Mouse (Mus musculus) hindbrain, embryonic 14.5 days (tissue): ENCODE results near the gene Syvn1. TPM values are rescaled to one million over a fixed set of nuclear protein-coding genes. Genes with fewer than 3 reads are reported as not detected.

Source experiments
- ATAC-seq: fragments of 200-750 bp; cut with Nextera tagmentation; 2 replicates; pipeline ENCODE4 v1.8.0; 2017; ENCODE audit warnings: moderate number of reproducible peaks, mild to moderate bottlenecking, moderate TSS enrichment, moderate library complexity; ENCODE audit not compliant: low FRiP score
- DNase-seq: peaks from one replicate; pipeline ENCODE4 v3.0.0-alpha.2; 2015; ENCODE audit warnings: low spot score
- H3K27ac ChIP-seq: fragments of 300-500 bp; sonication (generic); 2 replicates; pipeline ENCODE4 v1.5.1; 2014; ENCODE audit warnings: mild to moderate bottlenecking, moderate library complexity
- H3K27me3 ChIP-seq: fragments of 300-500 bp; sonication (generic); 2 replicates; pipeline ENCODE4 v1.6.1; 2014; ENCODE audit warnings: mild to moderate bottlenecking, low read length, mixed read lengths; ENCODE audit not compliant: control insufficient read depth, insufficient read depth
- H3K36me3 ChIP-seq: fragments of 300-500 bp; sonication (generic); replicated peaks from 2 replicates; pipeline ENCODE4 v1.6.1; 2014; ENCODE audit not compliant: control insufficient read depth, insufficient read depth
- H3K4me1 ChIP-seq: fragments of 300-500 bp; sonication (generic); replicated peaks from 2 replicates; pipeline ENCODE4 v1.6.1; 2014; ENCODE audit warnings: antibody characterized with exemption, low read length, mixed read lengths; ENCODE audit not compliant: control insufficient read depth, insufficient read depth
- H3K4me2 ChIP-seq: fragments of 300-500 bp; sonication (generic); replicated peaks from 2 replicates; pipeline ENCODE4 v1.6.1; 2014; ENCODE audit warnings: mild to moderate bottlenecking, moderate library complexity
- H3K4me3 ChIP-seq: fragments of 300-500 bp; sonication (generic); replicated peaks from 2 replicates; pipeline ENCODE4 v1.5.1; 2014; ENCODE audit warnings: mild to moderate bottlenecking, low read length
- H3K9ac ChIP-seq: fragments of 300-500 bp; sonication (generic); 2 replicates; pipeline ENCODE4 v1.6.1; 2014
- H3K9me3 ChIP-seq: fragments of 300-500 bp; sonication (generic); 2 replicates; pipeline ENCODE4 v1.6.1; 2016; ENCODE audit warnings: low read length; ENCODE audit not compliant: control insufficient read depth
- whole genome bisulfite sequencing: fragments of 180-500 bp; shearing (Covaris S2); extraction: QIAGEN DNeasy Blood & Tissue Kit; methylation state at CpG from one replicate; pipeline ENCODE4 v1.1.7; 2014; 5-methylcytosine and 5-hydroxymethylcytosine counted together
- polyA plus RNA-seq: library from polyadenylated mRNA; unstranded; fragments of >200 nt; fragmentation: Nextera tagmentation; extraction: Ambion mirVana; gene quantifications from 2 replicates; pipeline ENCODE4 v1.2.1, GENCODE M21; 2014

The Syvn1 gene
- polyA plus RNA-seq, 1 experiment from 2014 or later: 28.7 TPM

- Histone ChIP-seq H3K4me2 (peak within 1 kb of the TSS; percentile 87), H3K9me3 (no peaks in the 10 kb centered on the region), H3K9ac (peak within 1 kb of the TSS; percentile 72), H3K27ac (peak within 1 kb of the TSS; percentile 82), H3K36me3 (peaks cover 49% of the 10 kb centered on the region), H3K4me1 (peaks cover 8% of the 10 kb centered on the region), H3K27me3 (no peaks in the 10 kb centered on the region), H3K4me3 (peak within 1 kb of the TSS; percentile 63)
- whole genome bisulfite sequencing: 1% methylated on average over 33 of the region's 33 CpGs
- DNase-seq (peak; percentile 90), ATAC-seq (peak; percentile 90)
Observed at GRCm38 (mm10) chr19:6076564-6077393, 30.4 kb downstream of the Syvn1 start, which contains the start of gene Vps51. Gene Vps51 (minus strand): TSS chr19:6077231.

- no peak within 1 kb of the TSS for H3K4me2 ChIP-seq
- no peak within 1 kb of the TSS for H3K9ac ChIP-seq
- no peaks in the 10 kb centered on the region for H3K9me3 ChIP-seq
- WGBS: 97% methylated on average over 12 of the region's 12 CpGs
- no peak within 1 kb of the TSS for H3K4me3 ChIP-seq
- H3K4me1 ChIP-seq: peaks cover 19% of the 10 kb centered on the region
- DNase-seq (no peak), ATAC-seq (no peak)
- H3K36me3 ChIP-seq: peaks cover 42% of the 10 kb centered on the region
- H3K27ac ChIP-seq: no peak within 1 kb of the TSS
- no peaks in the 10 kb centered on the region for H3K27me3 ChIP-seq
Observed at GRCm38 (mm10) chr19:6079983-6080480, 33.7 kb downstream of the Syvn1 start, which contains the start of gene Tmem262. Gene Tmem262 (plus strand): TSS chr19:6080033.

DNA sequence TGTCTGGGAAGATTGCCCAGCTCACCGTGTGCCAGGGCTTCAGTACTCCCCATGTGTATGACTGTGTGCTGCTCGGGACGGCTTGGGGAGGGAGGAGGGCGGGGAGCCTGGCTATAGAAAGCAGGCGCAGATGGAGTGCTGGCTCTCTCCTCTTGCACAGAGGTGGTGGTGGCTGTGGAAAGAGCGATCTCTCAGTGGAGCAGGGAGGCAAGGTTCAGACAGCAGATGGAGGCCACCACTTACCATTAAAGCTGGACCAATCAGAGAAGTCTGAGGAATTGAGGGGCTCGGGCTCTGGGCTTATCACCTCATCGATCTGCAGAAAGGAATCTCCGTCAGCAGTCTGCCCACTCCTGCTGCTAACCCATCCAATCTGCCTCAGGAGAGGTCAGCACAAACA lies 35.8 kb downstream of the Syvn1 start, which contains the start of gene Gm28374:
Gene Gm28374, minus strand, starts transcription at position 101 of the 400 bp plus-strand sequence.
- Histone ChIP-seq H3K9ac (no peak within 1 kb of the TSS), H3K27me3 (no peaks in the 10 kb centered on the region), H3K4me1 (peaks cover 14% of the 10 kb centered on the region), H3K36me3 (peaks cover 37% of the 10 kb centered on the region), H3K9me3 (no peaks in the 10 kb centered on the region), H3K4me3 (no peak within 1 kb of the TSS), H3K4me2 (no peak within 1 kb of the TSS), H3K27ac (no peak within 1 kb of the TSS)
- DNase-seq: no peak
- WGBS: 91% methylated on average over 9 of the region's 9 CpGs
- ATAC-seq: no peak

DNA sequence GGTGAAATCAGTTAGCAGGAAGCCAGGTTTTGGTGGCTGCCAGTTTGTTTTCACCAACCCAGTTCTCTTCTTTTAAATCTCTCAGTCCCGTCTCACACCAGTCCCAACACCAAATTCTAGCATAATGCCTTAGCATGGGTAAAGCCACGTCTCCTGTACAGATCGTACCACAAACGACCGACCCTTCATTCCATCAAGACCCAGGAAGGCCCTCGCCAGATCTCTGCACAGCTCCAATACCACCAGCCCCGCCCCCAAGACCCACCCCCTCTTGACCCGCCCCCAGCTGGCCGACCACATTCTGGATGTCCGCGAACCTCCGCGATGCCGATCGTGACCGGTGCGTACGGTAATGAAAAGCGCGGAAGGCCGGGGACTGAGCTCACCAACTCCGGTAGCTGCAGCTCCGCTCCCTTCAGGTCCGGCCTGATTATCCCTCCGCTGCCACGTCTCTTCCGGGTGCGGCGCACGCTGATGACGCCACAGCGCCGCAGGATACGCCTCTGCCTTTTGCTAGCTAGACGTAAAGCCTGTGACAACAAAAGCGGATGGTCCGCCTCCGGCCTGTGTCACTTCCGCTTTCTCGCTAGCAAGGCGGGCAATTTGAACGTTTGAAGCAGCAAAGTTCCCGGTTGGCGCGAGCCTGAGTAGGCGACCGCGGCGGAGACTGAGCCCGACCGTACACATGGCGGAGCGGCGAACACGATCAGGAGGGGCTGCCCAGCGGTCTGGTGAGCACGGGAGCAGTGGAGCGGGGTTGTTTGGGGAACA lies 38.3 kb downstream of the Syvn1 start, which contains the start of the genes Zfpl1 and Cdca5:
Gene Zfpl1, minus strand, starts transcription at position 479 of the 771 bp plus-strand sequence.
Gene Cdca5, plus strand, starts transcription at position 506 of the 771 bp plus-strand sequence.
- peak within 1 kb of the TSS; percentile 68 for H3K9ac ChIP-seq
- peaks cover 29% of the 10 kb centered on the region for H3K36me3 ChIP-seq
- H3K9me3 ChIP-seq: no peaks in the 10 kb centered on the region
- H3K4me1 ChIP-seq: peaks cover 14% of the 10 kb centered on the region
- H3K4me2 ChIP-seq: peak within 1 kb of the TSS; percentile 92
- no peaks in the 10 kb centered on the region for H3K27me3 ChIP-seq
- H3K27ac ChIP-seq: peak within 1 kb of the TSS; percentile 26; the same call in 1 of the 2 replicates
- peak within 1 kb of the TSS; percentile 47 for H3K4me3 ChIP-seq
- WGBS: under 1% methylated on average over 58 of the region's 58 CpGs
- DNase-seq (peak; percentile 100), ATAC-seq (peak; percentile 91)

- Histone ChIP-seq H3K27ac (no peak overlapping the region), H3K4me3 (peak overlapping the region; percentile 47), H3K4me2 (peak overlapping the region; percentile 92), H3K36me3 (peaks cover 25% of the 10 kb centered on the region), H3K9me3 (no peaks in the 10 kb centered on the region), H3K4me1 (peaks cover 14% of the 10 kb centered on the region), H3K27me3 (no peaks in the 10 kb centered on the region), H3K9ac (no peak overlapping the region; the same call in 1 of the 2 replicates)
- DNase-seq (peak; percentile 62), ATAC-seq (peak; percentile 71)
- WGBS: 0% methylated on average over 17 of the region's 17 CpGs
Observed at GRCm38 (mm10) chr19:6085417-6085879, 39.1 kb downstream of the Syvn1 start.

DNA sequence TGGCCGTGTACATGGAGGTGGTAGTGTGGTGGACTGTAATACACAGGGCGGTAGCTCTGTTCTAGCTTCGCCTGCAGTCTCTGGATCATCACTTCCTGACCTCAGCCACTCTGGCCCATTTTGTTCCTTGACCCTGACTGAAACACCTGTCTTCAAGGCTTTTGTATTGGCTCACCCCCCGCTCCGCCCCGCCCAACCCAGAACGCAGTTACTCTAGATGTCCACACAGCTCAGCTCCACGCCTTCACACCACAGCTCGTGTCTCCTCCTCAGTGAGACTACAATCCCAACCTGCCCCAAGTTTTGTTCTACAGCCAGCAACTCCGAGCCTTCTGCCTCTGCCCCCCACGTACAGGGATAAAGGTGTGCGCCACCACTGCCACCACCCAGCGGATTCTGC lies 42.5 kb downstream of the Syvn1 start:
- peaks cover 9% of the 10 kb centered on the region for H3K4me1 ChIP-seq
- no peak for DNase-seq
- H3K36me3 ChIP-seq: peaks cover 7% of the 10 kb centered on the region; the same call in 1 of the 2 replicates
- no peaks in the 10 kb centered on the region for H3K27me3 ChIP-seq
- no peak overlapping the region for H3K27ac ChIP-seq
- no peaks in the 10 kb centered on the region for H3K9me3 ChIP-seq
- no peak for ATAC-seq
- H3K9ac ChIP-seq: no peak overlapping the region
- 96% methylated on average over 13 of the region's 13 CpGs for WGBS
- H3K4me3 ChIP-seq: no peak overlapping the region
- no peak overlapping the region for H3K4me2 ChIP-seq

GRCm38 (mm10) chr19:6094119-6094518 lies 47.7 kb downstream of the Syvn1 start, which contains the start of gene AC131692.1:
Gene AC131692.1 (plus strand): TSS chr19:6094419.
- no peaks in the 10 kb centered on the region for H3K4me1 ChIP-seq
- H3K4me2 ChIP-seq: no peak within 1 kb of the TSS
- H3K27me3 ChIP-seq: no peaks in the 10 kb centered on the region
- no peak within 1 kb of the TSS for H3K4me3 ChIP-seq
- no peaks in the 10 kb centered on the region for H3K9me3 ChIP-seq
- no peak within 1 kb of the TSS for H3K9ac ChIP-seq
- ATAC-seq: no peak
- WGBS: 91% methylated on average over 7 of the region's 7 CpGs
- no peak for DNase-seq
- H3K27ac ChIP-seq: no peak within 1 kb of the TSS
- peaks cover 7% of the 10 kb centered on the region; the same call in 1 of the 2 replicates for H3K36me3 ChIP-seq

- Histone ChIP-seq H3K4me1 (no peaks in the 10 kb centered on the region), H3K27ac (no peak overlapping the region), H3K9me3 (no peaks in the 10 kb centered on the region), H3K4me3 (no peak overlapping the region), H3K9ac (no peak overlapping the region), H3K36me3 (no peaks in the 10 kb centered on the region), H3K4me2 (no peak overlapping the region), H3K27me3 (no peaks in the 10 kb centered on the region)
- ATAC-seq: no peak
- DNase-seq: no peak
- 86% methylated on average over 3 of the region's 3 CpGs for WGBS
Observed at GRCm38 (mm10) chr19:6097847-6098246, 51.5 kb downstream of the Syvn1 start.
